Mouse (Mus musculus): ENCODE measurements at regions not wholly inside any gene's neighbourhood (a gene's known extent, or its start where the extent isn't known, plus 50 kb on each side); places are given as distances from the start of the nearest gene placed in this dataset.

GRCm38 (mm10) chr7:71193131-71193530 lies 158.2 kb downstream of the Gm10295 start:
- no peak for DNase-seq

GRCm38 (mm10) chr7:71190161-71190711 lies 161.0 kb downstream of the Gm10295 start:
- DNase-seq: no peak

GRCm38 (mm10) chr7:71189757-71190156 lies 161.5 kb downstream of the Gm10295 start:
- DNase-seq: no peak

- no peak for DNase-seq
These were observed 163.2 kb downstream of the Gm10295 start for GRCm38 (mm10) chr7:71188119-71188518.

GRCm38 (mm10) chr7:71174871-71175270 lies 176.4 kb downstream of the Gm10295 start:
- peak; percentile 1 for DNase-seq

- DNase-seq: no peak
These were observed 212.2 kb downstream of the Gm10295 start for GRCm38 (mm10) chr7:71139068-71139467.

GRCm38 (mm10) chr7:71129981-71130380 lies 221.3 kb downstream of the Gm10295 start:
- DNase-seq: no peak

- DNase-seq: no peak
These were observed 222.4 kb downstream of the Gm10295 start for GRCm38 (mm10) chr7:71128928-71129327.

GRCm38 (mm10) chr7:71121453-71121852 lies 229.8 kb downstream of the Gm10295 start:
- no peak for DNase-seq

GRCm38 (mm10) chr7:71120975-71121374 lies 230.3 kb downstream of the Gm10295 start:
- no peak for DNase-seq

GRCm38 (mm10) chr7:71119987-71120386 lies 231.3 kb downstream of the Gm10295 start:
- DNase-seq: no peak

GRCm38 (mm10) chr7:71107101-71107500 lies 244.2 kb downstream of the Gm10295 start:
- no peak for DNase-seq

GRCm38 (mm10) chr7:71100266-71100665 lies 251.0 kb downstream of the Gm10295 start:
- DNase-seq: no peak

GRCm38 (mm10) chr7:71098276-71098675 lies 253.0 kb downstream of the Gm10295 start:
- DNase-seq: no peak

- DNase-seq: no peak
These were observed 257.9 kb downstream of the Gm10295 start for GRCm38 (mm10) chr7:71093301-71093939.

GRCm38 (mm10) chr7:71092825-71093224 lies 258.5 kb downstream of the Gm10295 start:
- no peak for DNase-seq

- no peak for DNase-seq
These were observed 259.0 kb downstream of the Gm10295 start for GRCm38 (mm10) chr7:71092301-71092700.

- no peak for DNase-seq
These were observed 286.6 kb downstream of the Gm10295 start for GRCm38 (mm10) chr7:71064446-71065391.

- DNase-seq: no peak
These were observed 300.5 kb downstream of the Gm10295 start for GRCm38 (mm10) chr7:71050825-71051224.

- DNase-seq: no peak
These were observed 304.1 kb downstream of the Gm10295 start for GRCm38 (mm10) chr7:71047201-71047600.

- no peak for DNase-seq
These were observed 304.7 kb downstream of the Gm10295 start for GRCm38 (mm10) chr7:71046596-71046995.

- DNase-seq: no peak
These were observed 307.5 kb downstream of the Gm10295 start for GRCm38 (mm10) chr7:71043789-71044188.

GRCm38 (mm10) chr7:71043128-71043527 lies 308.2 kb downstream of the Gm10295 start:
- no peak for DNase-seq
